Mouse (Mus musculus) layer of hippocampus, postnatal 25 days (tissue): ENCODE measurements around the gene Slc38a1. TPM values are rescaled to one million over a fixed set of nuclear protein-coding genes. Genes with fewer than 3 reads are reported as not detected.
"Not testable (repeated sequence)": the region's sequence is repeated elsewhere in the genome, so short reads cannot be mapped to it uniquely, and the experiment has no call there.

Experiments
- DNase-seq, 2 experiments: peaks; one replicate each; pipeline ENCODE4 v3.0.0; 2022; ENCODE audit warnings: mixed read lengths in 2 of 2, low spot score in 1 of 2; ENCODE audit errors: extremely low spot score in 1 of 2
- total RNA-seq, 2 experiments: library from RNA; stranded (reverse); gene quantifications; 2 replicates each; pipeline ENCODE4 v1.2.3; 2021

Gene Slc38a1
- total RNA-seq, 2 experiments from 2014 or later: 72.8 to 78.3 TPM

DNA sequence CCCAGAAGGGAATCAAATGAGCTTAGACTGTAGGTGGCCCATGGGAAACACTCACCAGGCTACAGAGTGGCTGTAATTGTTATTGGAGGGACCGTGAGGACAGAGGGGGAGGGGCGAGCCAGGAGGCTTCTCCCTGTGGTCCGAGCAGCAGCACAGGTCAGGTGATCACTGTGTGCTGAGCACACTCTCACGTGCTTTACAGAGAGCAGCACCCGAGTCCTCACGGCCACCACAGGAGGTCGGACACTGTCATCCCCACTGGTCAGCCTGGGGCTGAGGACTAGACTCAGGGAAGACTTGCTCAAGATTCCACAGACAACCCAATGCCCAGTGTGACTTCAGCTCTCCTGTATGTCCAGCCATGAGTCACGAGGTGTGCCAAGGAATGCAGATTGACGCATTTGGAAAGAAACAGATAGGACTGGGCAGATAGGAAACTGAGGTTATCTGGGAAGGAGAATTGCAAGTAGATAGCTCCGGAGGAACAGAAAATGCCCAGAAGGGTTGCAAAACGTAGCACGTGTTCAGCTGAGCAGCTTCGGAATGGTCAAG lies 18.0 kb upstream of the Slc38a1 start:
- no peak for DNase-seq

DNA sequence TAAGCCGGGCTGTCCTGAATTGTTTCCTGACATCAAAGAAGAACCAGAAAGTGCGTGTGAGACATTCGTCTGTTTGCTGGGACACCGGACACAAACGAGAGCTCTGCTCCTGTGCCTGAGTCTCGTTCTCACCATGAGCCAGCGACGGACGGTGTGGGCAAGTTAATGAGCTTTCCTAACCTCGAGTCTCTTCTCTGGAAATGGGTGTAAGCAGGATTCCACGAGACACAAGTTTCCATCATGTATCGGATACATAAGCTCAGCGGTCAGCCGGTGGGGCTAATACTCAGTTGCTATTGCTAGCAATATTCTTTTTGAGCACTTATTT lies 15.5 kb upstream of the Slc38a1 start:
- DNase-seq: no peak

DNA sequence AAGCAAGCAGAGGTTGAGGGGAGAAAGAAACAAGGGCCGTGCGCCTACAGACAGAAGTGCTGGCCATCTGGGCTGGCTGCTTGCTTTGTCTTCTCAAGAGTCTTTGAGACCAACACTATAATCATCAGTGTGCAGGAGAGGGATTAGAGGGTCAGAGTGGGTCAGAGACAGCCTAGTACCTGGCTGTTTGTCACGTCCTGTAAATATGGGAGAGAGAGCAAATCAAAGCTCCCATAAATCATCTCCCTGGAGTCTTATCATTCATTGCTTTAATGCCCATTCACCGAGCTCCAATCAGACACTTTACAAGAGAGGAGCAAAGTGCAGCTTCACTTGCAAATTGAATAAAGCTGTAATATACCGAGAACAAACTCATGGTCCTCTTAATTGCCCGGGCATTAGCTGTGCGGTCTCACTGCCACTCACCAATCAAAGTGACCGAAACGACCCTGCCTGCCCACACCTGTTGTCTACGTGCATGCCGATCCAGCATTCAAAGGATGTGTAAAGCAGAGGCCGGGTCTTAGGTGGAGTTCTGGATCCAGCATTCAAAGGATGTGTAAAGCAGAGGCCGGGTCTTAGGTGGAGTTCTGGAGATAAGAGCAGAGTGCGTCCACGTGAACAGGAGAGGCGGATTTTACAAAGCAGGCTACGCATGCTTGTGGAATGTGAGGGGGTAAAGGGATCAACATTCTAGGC lies 15.0 kb upstream of the Slc38a1 start:
- no peak for DNase-seq

DNA sequence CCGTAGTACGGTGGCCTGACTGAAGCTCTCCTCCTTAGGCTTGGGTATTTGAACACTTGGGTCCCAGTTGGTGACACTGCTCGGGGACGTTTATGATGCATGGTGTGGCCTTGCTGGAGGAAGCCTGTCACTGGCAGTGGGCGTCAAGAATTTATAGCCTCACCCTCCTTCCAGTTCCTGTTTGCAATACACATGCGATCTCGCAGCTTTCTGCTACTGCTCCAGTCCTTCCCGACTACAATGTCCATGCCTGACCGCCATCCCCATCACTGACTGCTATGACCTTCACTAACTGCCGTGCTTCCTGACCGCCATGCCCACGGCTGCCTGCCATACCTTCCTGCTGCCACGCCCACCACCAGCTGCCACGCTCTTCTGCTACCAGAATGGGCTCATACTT lies 12.8 kb upstream of the Slc38a1 start:
- no peak for DNase-seq

DNA sequence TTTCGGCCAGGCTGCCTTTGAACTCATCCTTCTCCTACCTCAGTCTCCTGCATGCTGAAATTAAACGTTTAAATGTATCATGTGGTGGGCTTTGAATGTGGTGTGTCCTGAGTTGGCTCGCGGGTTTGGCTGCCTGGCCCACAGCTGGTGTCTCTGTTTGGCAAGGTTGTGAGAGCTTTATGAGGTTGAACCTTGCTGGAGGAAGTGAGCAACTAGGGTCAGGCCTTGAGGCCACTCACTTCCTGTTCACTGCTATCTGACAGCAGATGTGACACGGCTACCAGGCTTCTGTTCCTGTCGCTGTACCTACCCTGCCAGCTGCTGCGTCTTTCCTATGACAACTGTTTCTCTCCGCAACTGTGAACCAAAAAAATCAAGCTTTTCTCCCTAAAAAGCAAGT lies 12.0 kb upstream of the Slc38a1 start:
- no peak for DNase-seq

DNA sequence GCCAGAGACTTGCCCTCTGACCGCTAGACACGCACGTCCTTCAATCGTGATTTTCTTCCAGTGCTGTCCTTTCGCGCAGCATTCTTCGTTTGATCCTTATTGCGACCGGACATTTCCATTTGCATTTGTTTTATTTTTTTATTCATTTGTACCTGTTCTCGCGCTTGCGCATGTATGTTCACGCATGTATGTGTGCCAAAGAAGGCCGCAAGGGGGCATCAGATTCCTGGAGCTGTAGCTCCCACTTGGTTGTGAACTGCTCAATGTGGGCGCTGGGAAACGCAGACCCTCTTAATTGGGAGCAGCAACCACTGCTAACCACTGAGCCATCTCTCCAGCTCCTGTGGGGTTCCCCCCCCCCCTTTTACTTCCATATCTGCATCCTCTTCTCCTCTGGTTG lies 10.3 kb upstream of the Slc38a1 start:
- no peak for DNase-seq

DNA sequence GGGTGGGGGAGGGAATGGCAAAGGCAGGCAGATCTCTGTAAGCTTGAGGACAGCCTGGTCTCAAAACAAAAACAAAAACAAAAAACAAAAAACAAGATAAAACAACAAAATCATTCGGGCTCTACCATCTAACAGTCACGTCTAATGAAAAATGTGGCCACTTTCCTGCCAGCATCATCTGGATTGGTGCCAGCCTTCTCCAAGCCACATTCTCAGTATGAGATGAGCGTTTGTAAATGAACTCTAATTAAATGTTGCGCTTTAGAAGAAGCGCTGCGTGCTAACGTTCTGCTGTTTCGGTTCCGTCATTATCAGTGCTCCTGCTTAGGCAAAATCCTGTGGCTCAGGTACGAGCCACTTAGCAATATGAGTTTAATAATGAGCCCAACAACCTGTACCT lies 9.8 kb upstream of the Slc38a1 start:
- peak in 1 of 2 experiments; percentile 15 for DNase-seq

DNA sequence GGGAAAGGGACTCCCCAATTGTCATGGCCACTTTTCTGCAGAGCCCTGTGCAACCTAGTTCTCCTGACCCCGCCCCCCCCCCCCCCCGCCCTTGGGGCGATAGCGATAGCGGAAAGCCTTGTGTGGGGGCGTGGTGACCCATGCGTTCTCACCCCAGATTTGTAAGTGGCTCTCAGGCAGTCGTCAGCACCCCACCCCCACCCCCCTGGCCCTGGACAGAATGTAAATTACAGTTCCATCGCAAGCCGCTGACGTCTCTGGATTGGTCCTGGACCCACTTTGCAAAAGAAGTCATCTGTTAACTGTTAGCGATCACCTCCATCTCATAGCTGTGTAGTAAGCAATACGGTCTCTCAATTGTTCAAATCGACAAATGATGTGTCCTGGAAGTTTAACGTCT lies 4.7 kb upstream of the Slc38a1 start:
- no peak for DNase-seq

DNA sequence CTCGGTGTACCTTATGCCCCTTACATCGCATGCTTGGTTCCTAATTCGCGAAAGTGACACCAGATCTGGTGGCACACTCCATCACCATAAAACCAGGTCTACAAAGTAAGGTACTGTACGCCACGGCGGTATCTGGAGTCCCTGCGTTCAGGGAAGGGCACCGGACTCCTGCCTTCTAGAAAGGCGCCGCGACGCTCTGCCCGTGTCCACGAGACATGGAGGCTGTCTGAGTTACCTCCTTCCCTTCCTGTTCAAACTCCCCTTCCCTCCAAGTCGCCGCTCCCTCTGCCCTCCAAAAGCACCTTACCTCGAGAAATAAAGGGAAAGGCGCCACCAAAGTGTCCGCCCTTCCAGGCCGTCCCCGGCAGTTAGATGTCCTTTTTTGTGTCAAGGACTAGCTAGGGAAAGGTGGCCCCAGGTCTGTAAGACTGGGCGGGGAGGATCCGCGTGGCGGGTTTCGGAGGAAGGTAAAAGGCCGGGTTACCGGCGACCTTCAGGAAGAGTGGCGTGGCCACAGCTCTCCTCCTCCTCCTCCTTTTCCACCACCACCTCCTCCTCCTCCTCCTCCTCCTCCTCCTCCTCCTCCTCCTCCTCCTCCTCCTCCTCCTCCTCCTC lies 785 bp downstream of the Slc38a1 start:
- peak; percentile 17 to 34 for DNase-seq

DNA sequence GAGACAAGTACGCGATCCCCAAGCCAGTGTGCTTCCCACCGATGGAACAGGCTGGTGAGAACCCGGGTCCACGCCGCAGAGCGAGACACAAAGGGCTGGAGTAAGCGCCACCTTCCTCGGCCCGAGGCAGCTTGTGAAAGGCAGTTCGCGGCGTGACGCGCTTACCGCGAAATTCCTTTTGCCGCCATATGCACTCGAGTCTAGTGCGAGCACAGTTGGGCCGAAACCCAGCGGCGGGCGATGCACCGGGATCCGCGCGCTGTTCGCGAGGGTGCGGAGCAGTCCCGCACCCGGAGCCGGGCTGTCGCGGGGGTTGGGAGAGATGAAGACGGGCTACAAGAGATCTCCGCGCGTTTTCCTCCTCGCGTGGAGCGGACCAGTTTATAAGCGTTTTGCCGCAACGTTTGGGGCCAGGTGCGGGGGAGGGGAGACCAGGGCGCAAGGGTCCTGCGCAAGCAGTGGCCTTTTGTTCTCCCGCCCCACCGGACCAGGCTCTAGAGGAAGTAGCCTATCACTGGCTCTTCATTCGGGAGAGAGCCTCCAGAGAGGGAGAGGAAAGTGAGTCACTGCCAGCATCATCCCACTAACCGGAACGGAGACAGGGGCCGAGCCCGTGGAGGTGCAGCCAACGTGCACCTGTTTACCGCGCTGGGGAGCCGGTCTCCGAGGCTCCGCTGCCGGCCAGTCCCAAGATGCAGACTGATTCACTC lies 1.4 kb downstream of the Slc38a1 start:
- DNase-seq: peak; percentile 48 to 51

DNA sequence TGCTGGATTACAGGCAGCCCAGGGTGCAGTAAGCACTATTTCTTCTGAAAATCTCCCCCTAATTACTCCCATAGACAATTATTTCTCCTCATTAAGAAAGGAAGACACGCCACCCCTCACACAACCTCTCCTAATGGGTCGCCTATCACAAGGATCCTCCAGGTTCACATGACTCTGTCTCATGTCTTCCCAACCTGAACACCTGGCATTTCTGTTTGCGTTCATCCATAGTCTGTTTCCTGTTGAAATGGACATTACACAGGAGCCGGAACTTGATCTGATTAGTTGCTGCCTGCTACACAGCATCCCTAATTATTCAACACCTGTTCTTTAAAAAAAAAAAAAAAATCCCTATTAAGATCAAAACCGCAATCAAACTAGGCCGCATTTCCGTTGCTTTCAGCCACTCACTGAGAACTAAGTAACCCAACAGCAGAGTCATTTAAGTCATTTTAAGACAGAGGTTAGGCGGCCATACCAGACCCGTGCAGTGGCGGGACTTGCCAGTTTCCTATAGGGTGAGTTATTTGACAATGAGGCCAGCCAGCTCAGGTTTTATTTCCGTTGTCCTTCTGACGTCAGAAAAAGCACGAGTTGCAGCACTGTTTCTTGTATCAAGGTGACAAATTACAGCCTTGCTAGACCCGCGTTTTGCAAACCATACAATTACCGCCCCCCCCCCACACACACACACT lies 2.3 kb downstream of the Slc38a1 start:
- DNase-seq: peak in 1 of 2 experiments; percentile 24

DNA sequence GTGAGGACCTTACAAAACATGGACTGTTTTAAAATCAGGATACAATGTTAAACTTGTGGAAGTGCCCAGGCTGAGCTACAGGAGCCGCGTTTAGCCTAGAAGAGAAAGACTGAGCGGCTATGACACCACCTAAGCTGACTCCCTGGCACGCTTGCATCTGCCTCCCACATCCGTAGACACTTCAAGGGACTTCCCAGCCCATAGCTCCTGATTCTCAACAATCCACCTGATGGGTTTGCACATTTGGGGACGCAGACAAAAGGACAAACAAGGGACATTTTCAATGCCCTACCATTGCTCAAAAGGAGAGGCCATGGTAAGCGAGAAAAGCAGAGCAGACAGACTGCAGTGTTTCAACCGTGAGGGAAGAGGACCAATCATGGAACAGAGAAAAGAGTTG lies 3.1 kb downstream of the Slc38a1 start:
- DNase-seq: no peak

DNA sequence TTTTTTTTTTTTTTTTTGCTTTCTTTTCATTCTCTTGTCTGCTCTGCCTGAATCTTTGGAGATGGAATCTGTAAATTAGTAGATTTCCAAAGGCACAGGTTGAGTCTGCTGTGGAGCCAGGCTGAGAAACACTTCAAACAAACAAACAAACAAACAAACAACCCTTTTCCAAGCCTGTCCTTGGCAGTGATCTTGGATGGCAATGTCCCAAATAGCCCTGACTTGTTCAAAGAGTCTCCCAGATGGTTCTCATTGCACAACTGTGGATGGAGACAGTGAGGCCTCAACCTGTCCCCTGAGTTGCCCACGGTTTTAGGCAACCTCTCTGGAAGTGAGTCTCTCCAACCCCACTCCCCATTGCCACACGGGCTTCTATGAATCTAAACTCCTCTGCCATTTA lies 4.1 kb downstream of the Slc38a1 start:
- DNase-seq: no peak

DNA sequence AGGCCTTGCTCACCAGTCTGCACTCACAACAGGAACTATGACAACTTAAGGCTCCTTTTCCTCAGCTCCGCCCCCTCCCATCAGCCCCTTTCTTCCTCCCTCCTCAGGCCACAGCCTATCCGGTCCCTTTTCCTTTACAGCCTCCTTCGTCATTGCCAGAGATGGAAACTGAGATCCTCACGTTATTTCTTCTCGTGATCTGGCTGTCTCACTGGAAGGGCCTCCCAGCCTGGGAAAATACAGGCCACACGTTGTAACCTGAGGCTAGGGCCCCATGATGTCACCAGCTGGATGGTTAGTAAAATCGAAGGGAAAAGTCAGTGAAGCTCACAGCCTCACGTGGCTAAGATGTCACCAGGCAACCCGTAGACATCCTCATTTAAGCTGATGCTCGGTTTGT lies 4.5 kb downstream of the Slc38a1 start:
- no peak for DNase-seq

DNA sequence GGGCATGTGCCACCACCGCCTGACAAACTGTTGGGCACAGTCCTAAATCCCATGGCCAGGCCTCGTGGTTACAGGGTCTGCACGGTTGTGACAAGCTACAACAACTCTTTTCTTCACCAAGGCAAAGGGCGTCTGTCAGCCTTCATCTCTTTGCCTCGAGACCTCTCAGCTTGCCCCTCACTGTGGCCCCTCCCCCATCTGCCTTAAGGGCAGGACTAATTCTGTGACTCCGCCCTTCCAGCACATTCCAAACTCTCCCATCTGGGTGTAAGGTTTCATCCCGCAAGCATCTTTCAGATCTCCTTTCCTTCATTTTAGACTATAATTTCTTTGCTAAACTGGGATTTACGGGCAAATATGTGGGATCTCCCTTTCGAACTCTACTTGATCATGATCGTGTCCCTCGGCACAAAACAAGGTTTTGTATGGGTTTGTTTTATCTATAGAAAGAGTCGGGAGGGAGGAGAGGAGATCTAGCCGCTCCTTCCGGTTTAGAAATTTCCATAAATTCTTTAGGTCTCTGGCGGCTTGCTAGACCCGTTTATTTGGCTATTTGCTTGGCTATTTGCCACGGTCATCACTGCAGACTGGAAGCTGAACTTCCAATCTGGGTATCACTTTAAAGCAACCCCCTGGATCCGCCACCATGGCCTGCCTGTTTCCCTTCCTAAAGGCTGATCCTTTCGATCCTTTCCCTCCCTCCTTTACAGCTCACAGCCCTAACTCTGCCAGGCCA lies 7.9 kb downstream of the Slc38a1 start:
- DNase-seq: no peak

DNA sequence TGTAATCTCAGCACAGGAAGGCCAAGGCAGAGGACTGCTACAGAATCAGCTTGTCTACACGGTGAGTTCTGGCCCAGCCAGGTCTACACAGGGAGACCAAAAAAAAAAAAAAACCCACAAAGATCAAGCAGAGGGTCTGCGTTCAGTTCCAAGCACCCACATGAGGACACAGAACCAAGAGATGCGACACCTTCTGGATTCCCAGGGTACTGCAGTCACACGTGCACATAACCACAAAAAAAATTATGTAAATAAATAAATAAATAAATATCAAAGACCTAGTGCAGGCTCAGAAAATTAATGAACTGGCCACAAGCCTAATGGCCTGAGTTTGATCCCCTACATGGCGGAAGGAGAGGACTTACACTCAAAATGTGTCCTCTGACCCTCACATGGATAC lies 10.5 kb downstream of the Slc38a1 start:
- no peak for DNase-seq

DNA sequence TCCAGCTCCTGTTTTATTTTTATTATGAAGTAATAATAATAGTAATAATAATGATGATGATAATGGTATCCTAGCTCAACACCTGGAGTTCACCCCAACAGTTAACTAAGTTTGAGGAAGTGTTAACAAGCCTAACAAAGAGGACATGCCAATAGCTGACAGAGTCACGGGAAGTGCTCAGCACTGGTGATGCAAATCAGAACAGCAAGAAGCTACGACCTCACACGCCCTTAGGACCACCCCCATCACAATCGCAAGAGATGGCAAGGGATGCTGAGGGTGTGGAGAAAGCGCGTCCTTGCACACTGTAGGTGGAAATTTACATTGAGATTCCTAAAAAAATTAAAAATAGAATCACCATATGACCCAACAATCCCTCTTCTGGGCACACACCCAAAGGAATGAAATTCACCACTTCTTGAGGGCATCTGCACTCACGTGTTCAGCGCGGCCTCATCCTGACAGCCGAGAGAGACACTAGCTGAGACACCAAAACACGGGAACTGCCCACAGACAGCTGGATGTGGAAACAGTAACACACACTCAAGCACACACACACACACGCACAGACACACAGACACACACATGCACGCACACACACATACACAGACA lies 11.5 kb downstream of the Slc38a1 start:
- DNase-seq: no peak

DNA sequence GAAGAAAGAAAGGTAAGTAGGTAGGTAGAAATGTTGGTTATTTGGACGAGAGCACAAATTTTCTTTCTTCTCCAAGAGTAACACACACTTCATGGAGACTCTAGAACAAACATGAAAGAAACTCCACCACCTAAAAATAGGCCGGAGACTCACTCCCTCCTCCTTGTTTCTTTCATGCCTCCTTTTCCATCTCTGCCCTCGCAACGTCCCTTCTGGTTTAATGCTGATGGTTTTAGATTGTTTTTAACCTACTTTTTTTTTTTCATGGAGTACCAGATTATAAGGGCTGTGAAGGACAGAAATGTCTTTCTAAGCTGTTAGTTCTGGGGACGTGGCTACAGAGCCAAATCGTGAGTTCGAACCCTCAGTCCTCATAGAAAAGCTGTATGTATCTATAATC lies 14.5 kb downstream of the Slc38a1 start:
- DNase-seq: no peak

DNA sequence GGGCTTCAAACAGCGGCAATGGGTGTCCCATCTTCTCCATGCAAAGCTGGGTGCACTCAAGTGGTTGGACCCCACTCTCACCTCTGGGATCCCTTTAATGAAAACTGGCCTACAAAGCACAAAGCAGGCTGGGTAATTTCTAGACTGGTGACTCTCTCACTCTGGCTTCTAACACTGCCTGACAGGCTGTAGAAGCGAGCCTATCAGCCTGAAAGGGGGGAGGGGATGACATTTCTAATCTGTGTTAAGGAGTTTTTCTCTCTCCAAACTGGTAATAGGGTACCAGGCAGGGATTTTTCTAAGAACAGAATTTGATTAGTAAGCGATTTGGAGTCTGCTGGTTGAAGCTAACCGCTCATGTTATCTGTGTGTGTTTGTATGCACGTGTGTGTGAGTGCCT lies 15.8 kb downstream of the Slc38a1 start:
- no peak for DNase-seq

DNA sequence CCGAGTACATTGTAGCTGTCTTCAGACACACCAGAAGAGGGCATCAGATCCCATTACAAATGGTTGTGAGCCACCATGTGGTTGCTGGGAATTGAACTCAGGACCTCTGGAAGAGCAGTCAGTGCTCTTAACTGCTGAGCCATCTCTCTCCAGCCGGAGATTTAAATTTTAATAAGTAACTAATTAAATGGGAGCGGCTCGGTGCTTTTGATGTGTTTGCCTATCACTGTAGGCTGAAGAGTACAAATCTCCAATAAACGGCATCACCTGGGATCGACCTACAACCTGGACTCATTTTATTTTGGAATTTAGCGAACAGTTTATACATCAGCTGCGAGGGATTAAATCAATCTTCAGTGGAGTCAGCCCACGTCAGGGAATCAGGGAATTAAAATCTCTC lies 17.7 kb downstream of the Slc38a1 start:
- not testable (repeated sequence) for DNase-seq
